Mouse (Mus musculus) A20 (cell line): ENCODE results near the gene Slc15a2.

ENCODE experiments used
- DNase-seq: peaks from one replicate; pipeline ENCODE4 v3.0.0-alpha.2; 2011; ENCODE audit warnings: low read depth, low spot score

Slc15a2 gene

GRCm38 (mm10) chr16:36784594-36785313, at the start of gene Slc15a2:
Gene Slc15a2, minus strand, starts transcription at chr16:36784962.
- no peak for DNase-seq

GRCm38 (mm10) chr16:36828820-36829219, 44.1 kb upstream of the Slc15a2 start:
- DNase-seq = no peak

- DNase-seq = peak; percentile 92
Measured at GRCm38 (mm10) chr16:36828054-36828786, 43.5 kb upstream of the Slc15a2 start, which contains the start of gene Iqcb1. Gene Iqcb1, plus strand, starts transcription at chr16:36828385.

- DNase-seq = no peak
Measured at GRCm38 (mm10) chr16:36827611-36828053, 42.9 kb upstream of the Slc15a2 start.

- peak; percentile 96 for DNase-seq
Measured at GRCm38 (mm10) chr16:36821474-36821873, 36.7 kb upstream of the Slc15a2 start.

- DNase-seq = peak; percentile 29
Measured at GRCm38 (mm10) chr16:36820747-36821146, 36.0 kb upstream of the Slc15a2 start.

GRCm38 (mm10) chr16:36820016-36820415, 35.3 kb upstream of the Slc15a2 start:
- DNase-seq = no peak

GRCm38 (mm10) chr16:36817321-36817926, 32.7 kb upstream of the Slc15a2 start:
- peak; percentile 89 for DNase-seq

- DNase-seq = no peak
Measured at GRCm38 (mm10) chr16:36816916-36817315, 32.2 kb upstream of the Slc15a2 start.

GRCm38 (mm10) chr16:36813680-36814079, 28.9 kb upstream of the Slc15a2 start:
- DNase-seq = no peak

- no peak for DNase-seq
Measured at GRCm38 (mm10) chr16:36808616-36809015, 23.9 kb upstream of the Slc15a2 start.

GRCm38 (mm10) chr16:36802361-36802760, 17.6 kb upstream of the Slc15a2 start:
- peak; percentile 5 for DNase-seq

- DNase-seq = no peak
Measured at GRCm38 (mm10) chr16:36798334-36798733, 13.6 kb upstream of the Slc15a2 start.

GRCm38 (mm10) chr16:36794976-36795375, 10.2 kb upstream of the Slc15a2 start:
- peak; percentile 63 for DNase-seq

GRCm38 (mm10) chr16:36790166-36790565, 5.4 kb upstream of the Slc15a2 start:
- no peak for DNase-seq

- no peak for DNase-seq
Measured at GRCm38 (mm10) chr16:36786466-36786865, 1.7 kb upstream of the Slc15a2 start.

- DNase-seq = no peak
Measured at GRCm38 (mm10) chr16:36784146-36784545, 616 bp downstream of the Slc15a2 start.

- no peak for DNase-seq
Measured at GRCm38 (mm10) chr16:36775658-36776057, 9.1 kb downstream of the Slc15a2 start.

GRCm38 (mm10) chr16:36772996-36773395, 11.8 kb downstream of the Slc15a2 start:
- no peak for DNase-seq

- DNase-seq = no peak
Measured at GRCm38 (mm10) chr16:36771703-36772102, 13.1 kb downstream of the Slc15a2 start.

- no peak for DNase-seq
Measured at GRCm38 (mm10) chr16:36771244-36771643, 13.5 kb downstream of the Slc15a2 start.

GRCm38 (mm10) chr16:36770830-36771229, 13.9 kb downstream of the Slc15a2 start:
- DNase-seq = no peak
